Mouse (Mus musculus) central nervous system, embryonic 14 days (tissue): ENCODE data around the gene Olfr548-ps1. TPM values are rescaled to one million over a fixed set of nuclear protein-coding genes. Genes with fewer than 3 reads are reported as not detected.

ENCODE experiments used
- polyA plus RNA-seq: library from polyadenylated mRNA; depleted of rRNA; stranded (reverse); fragments of >200 nt; gene quantifications from 2 replicates; pipeline ENCODE4 v1.2.3, GENCODE M21; 2012; rRNA removed

The Olfr548-ps1 gene
- polyA plus RNA-seq, result not detected in 2 replicates

DNA sequence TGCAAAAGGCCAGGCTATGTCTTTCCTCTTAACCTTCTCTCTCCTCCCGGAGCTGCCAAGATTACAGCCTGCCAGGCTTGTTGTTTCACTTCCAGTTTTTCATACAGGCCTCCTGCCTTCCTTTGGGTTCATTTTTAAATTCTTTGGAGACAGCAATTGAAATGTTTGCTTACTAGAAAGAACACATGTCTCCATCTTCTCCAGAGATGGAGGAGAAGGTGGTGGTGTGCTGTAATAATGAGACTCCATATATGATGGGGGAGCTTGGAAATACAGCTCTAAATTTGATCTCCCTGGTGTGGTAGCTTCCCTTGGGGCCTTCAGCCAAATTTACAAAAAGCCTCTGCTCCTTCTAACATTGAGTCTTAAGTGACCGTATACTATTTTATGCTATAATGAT is at the start of gene Olfr548-ps1:
Gene Olfr548-ps1, plus strand, starts transcription at position 301 of the 400 bp plus-strand sequence.

DNA sequence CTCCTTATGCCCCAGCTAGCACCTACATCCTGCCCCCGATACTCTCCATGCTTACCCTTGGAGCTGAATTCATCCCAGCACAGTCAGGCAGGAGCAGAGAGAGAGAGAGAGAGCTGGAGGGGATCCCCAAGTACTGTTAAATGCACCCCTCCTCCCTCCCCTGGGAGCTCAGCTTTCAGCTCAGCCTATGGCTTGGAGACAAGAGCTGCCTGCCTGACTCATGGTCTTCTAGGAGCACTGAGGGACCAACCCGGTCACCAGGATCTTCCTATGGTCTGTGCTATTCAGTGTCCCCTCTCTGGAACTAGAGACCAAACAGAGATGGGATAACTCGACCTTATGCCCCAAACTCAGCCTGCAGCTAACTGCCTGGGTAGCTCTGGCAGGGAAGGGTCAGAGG is 41.2 kb upstream of the Olfr548-ps1 start, which contains the start of gene Olfr545:
Gene Olfr545, minus strand, starts transcription at position 101 of the 400 bp plus-strand sequence.

DNA sequence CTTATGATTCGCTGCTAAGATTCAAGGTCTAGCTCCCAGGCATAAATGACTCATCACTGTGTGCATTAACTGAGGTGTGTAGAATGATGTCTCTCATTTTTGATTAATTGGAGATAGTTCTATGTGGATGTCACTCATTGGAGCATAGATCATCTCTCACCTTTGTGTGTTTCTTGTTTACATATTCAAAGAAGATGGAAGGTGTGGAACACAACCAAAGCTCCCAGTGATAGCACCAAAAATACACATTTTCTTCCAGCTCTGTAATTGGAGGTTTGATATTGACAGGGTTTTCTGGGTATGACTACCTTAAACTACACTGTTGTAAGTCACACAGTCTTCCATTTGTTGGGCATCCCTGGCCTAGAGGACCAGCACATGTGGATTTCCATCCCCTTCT is 6.2 kb upstream of the Olfr548-ps1 start, which contains the start of gene Olfr547:
Gene Olfr547, plus strand, starts transcription at position 301 of the 400 bp plus-strand sequence.

DNA sequence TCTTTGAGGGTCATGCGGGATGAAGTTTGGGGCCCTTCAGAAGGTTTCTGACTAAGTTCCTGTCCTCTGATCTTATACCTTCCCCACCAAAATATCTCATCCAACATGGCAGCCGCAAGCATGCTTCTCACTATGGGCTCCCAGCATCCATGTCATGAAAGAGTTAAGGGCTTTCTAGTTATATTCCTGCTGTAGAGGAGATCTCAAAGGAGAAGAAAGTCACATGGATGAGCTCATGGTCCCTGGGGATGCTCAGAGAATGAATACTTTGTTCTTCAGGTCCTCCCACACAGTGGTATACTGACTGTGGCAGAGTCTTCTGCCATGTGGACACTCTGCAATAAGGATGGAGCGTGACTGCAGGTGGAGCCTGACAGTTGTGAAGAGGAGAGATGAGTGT is 8.9 kb downstream of the Olfr548-ps1 start, which contains the start of gene Olfr549:
Gene Olfr549, plus strand, starts transcription at position 301 of the 400 bp plus-strand sequence.

DNA sequence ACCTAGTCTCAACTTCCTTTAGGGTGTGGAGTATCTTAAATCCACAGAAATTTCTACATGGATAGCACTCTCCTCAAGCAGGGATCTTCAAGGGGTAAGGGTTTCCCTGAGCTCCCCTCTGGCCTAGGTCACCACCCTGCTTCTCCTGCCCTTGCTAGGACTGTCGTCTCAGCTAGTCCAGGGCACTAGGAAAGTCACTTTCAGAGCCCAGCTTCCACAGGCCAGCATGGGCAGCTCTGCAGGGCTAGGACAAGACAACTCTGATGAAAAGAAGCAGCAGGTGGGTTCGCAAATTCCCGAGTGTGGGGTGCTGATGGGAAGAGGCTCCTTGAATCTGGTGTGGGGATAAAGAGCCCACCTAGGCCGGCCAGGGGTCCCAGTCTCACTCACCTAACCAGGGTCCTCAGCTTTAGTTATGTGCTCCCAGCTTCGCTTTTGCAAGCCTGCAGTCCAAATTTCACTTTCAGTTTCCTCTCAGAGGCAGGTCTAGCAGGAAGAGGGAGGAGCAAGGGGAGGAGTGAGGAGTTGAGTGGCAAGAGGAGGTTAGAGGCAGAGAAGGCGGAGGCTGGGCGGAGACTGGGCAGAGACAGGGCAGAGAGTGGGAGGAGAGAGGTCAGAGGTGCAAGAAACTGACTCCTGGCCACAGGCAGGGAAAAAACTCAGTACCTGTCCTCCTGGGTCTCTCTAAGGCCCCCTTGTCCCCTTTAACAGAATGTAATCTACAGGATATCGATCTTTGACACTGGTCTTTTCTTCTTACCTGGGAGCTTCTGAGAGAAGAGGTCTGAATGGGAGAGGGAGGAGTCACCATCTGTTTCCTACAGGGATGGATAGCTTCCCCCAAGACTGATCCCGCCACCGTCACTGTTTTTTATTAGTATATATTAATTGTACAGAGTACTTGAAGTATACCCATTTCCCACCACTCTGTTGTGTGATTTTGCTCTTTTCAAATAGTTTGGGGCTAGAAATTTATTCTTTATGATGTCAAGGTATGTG is 24.6 kb downstream of the Olfr548-ps1 start, which contains the start of gene Trim21:
Gene Trim21, minus strand, starts transcription at position 488 of the 999 bp plus-strand sequence.

DNA sequence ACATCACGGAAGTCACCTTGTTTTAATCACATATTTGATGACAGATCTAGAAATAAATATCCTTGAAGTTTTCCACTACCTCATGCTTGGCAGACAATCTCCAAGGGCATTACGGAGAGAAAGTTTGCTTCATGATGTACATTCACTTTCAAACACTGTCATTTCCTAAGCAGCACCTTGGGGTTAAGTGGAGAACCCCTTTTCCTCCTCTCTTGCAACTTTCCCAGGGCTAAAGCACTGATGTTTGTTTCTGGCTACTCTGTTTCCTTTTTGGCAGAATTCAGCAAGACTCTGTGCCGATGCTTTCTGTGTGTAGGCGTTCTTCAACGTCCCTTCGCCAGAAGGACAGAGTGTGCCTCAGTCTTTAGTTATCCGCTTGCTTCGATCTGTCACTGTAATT is 30.4 kb downstream of the Olfr548-ps1 start, which contains the start of gene Olfr550:
Gene Olfr550, plus strand, starts transcription at position 301 of the 400 bp plus-strand sequence.

DNA sequence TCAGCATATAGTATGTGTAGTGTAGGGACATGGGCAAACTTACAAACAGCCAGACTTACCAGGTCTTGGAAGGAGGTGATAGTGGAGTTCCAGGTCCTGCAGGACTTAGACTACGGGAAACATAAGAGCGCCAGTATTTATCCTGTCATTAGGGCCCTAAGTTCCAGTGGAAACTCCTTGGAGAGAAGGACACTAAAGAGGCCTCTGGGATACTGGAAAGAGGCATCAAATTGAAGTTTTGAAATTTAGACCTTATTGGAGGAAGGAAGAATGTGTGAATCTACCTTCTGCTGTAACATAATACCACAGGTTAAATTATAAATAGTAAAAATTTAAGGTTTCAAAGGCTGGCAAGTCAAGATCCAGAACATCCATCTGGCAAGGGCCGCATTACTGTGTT is 51.1 kb downstream of the Olfr548-ps1 start, which contains the start of gene Olfr551:
Gene Olfr551, minus strand, starts transcription at position 101 of the 400 bp plus-strand sequence.

Other genes with a start within 250 kb of the Olfr548-ps1 start
- 56.1 and 67.0 TPM in 2 replicates for gene Rrm1, start 99.2 kb upstream of the Olfr548-ps1 start, polyA plus RNA-seq
- not detected in 2 replicates for gene Olfr543, start 59.2 kb upstream of the Olfr548-ps1 start, polyA plus RNA-seq
- gene Olfr544, start 52.6 kb upstream of the Olfr548-ps1 start, polyA plus RNA-seq, result not detected in 2 replicates
- gene Olfr545, start 41.3 kb upstream of the Olfr548-ps1 start, polyA plus RNA-seq, result not detected in 2 replicates
- not detected in 2 replicates for gene Olfr547, start 6.1 kb upstream of the Olfr548-ps1 start, polyA plus RNA-seq
- not detected in 2 replicates for gene Olfr549, start 9.0 kb downstream of the Olfr548-ps1 start, polyA plus RNA-seq
- gene Trim21, start 24.6 kb downstream of the Olfr548-ps1 start, polyA plus RNA-seq, result 2.2 and 3.0 TPM in 2 replicates
- not detected in 2 replicates for gene Olfr550, start 30.5 kb downstream of the Olfr548-ps1 start, polyA plus RNA-seq
- gene Olfr551, start 51.0 kb downstream of the Olfr548-ps1 start, polyA plus RNA-seq, result not detected in 2 replicates
- gene Olfr552, start 56.9 kb downstream of the Olfr548-ps1 start, polyA plus RNA-seq, result 0.01 TPM in 1 of 2 replicates, not detected in the other
- gene Olfr553, start 77.3 kb downstream of the Olfr548-ps1 start, polyA plus RNA-seq, result not detected in 2 replicates
- not detected in 2 replicates for gene Olfr554, start 97.5 kb downstream of the Olfr548-ps1 start, polyA plus RNA-seq
- gene Olfr555, start 117.9 kb downstream of the Olfr548-ps1 start, polyA plus RNA-seq, result not detected in 2 replicates
- not detected in 2 replicates for gene Olfr556, start 124.0 kb downstream of the Olfr548-ps1 start, polyA plus RNA-seq
- gene Trim68, start 146.4 kb downstream of the Olfr548-ps1 start, polyA plus RNA-seq, result 14.8 and 22.7 TPM in 2 replicates
- not detected in 2 replicates for gene Olfr557, start 155.0 kb downstream of the Olfr548-ps1 start, polyA plus RNA-seq
- 0.07 and 0.29 TPM in 2 replicates for gene Olfr558, start 161.3 kb downstream of the Olfr548-ps1 start, polyA plus RNA-seq
- not detected in 2 replicates for gene Olfr33, start 178.2 kb downstream of the Olfr548-ps1 start, polyA plus RNA-seq
- gene Olfr559, start 186.6 kb downstream of the Olfr548-ps1 start, polyA plus RNA-seq, result not detected in 2 replicates
- gene Olfr560, start 218.5 kb downstream of the Olfr548-ps1 start, polyA plus RNA-seq, result not detected in 2 replicates
- 0.09 and 0.43 TPM in 2 replicates for gene Olfr78, start 218.6 kb downstream of the Olfr548-ps1 start, polyA plus RNA-seq
- not detected in 2 replicates for gene Olfr561, start 230.3 kb downstream of the Olfr548-ps1 start, polyA plus RNA-seq